Mouse (Mus musculus): ENCODE data around the gene 9030025P20Rik.
"Not testable (repeated sequence)": the region's sequence is repeated elsewhere in the genome, so short reads cannot be mapped to it uniquely, and the experiment has no call there.

The 9030025P20Rik gene

DNA sequence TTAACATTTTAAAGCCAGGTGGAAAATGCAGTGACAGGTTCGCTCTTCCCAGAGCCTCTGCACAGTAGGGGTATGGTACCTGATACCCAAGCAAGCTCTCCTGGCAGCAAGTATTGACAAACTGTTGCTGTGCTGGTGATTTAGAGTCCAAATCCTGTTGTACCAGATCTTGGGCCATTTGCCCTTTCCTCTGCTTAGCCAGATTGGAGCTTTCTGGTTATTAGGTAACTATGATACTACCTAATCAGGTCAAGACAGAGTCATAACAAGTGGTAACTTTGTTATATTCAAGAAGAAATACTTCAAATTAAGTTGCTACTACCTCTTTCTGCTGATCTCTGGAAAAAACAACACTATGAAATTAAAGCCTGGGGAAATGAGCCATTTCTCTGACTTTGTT is 33.7 kb upstream of the 9030025P20Rik start:
- Histone ChIP-seq H3K36me3 (ENCODE audit: insufficient read depth, low read length) (peaks cover 50% of the 10 kb centered on the region), H3K9me3 (ENCODE audit: low read length) (no peaks in the 10 kb centered on the region), H3K4me3 (replicated peaks; ENCODE audit: low read length) (peak overlapping the region; percentile 97), H3K27me3 (ENCODE audit: insufficient read depth, low read length) (no peaks in the 10 kb centered on the region), H3K4me1 (replicated peaks; ENCODE audit: low read depth, low read length) (peaks cover 35% of the 10 kb centered on the region)
- TF ChIP-seq NANOG (IDR thresholded peaks at IDR 0.05; ENCODE audit: borderline replicate concordance, low read length) = no peak

DNA sequence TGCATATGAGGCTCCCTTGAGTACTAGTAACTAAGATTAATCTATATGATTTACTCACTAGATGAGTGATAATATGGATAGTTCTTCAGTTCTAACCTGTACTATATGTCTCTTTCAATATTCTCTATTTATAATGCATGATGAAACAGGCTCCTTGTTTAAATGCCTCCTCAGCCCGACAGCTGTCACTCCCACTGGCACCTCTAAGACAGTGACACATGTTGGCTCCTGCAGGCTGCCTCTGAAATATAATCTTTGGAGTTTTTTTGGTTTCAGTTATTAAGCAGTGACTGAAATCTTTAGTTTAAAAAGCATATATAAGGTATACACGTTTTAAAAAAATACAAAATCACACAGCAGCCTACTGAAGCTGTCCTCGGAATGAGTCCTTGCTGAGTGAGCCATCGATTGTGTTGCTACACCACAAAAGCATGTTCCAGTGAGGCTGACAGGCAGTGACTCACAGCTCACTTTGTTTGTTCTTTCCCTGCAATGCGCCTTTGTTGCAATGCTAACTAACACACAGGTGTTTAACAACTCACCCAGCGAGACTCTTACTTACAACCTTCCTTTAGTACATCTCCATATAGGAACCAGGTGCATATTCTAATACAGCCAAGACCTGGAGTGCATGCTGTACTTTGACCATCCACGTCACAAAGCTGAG is 29.0 kb upstream of the 9030025P20Rik start:
- Histone ChIP-seq H3K9me3 (ENCODE audit: low read length) (no peaks in the 10 kb centered on the region), H3K27me3 (ENCODE audit: insufficient read depth, low read length) (no peaks in the 10 kb centered on the region), H3K4me1 (replicated peaks; ENCODE audit: low read depth, low read length) (peaks cover 33% of the 10 kb centered on the region), H3K36me3 (ENCODE audit: insufficient read depth, low read length) (peaks cover 90% of the 10 kb centered on the region), H3K4me3 (replicated peaks; ENCODE audit: low read length) (no peak overlapping the region)
- no peak for TF ChIP-seq NANOG (IDR thresholded peaks at IDR 0.05; ENCODE audit: borderline replicate concordance, low read length)
- no peak for TF ChIP-seq CTCF (conservative IDR thresholded peaks at IDR 0.05; ENCODE audit: low read length)
- no peak for TF ChIP-seq POU5F1 (IDR thresholded peaks at IDR 0.05; ENCODE audit: borderline replicate concordance, low read length)

DNA sequence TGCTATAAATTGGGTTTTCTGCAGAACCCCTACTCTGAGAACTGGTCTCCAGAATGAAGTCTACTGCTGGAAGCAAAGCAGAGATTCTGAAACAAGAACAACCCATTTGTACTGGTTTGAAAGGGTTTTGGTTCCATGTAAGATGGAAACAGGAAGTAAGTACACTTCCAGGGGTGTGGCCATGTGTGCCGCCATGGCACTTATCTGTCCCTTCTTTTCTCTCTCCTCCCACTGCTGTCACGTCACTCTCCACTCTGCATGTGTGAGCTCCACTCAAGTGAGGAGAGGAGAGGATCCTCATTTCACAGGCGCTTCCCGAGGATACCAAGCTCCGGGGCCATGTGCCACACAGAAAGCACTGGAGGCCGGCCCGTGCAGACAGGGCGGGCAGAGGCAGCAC is 24.8 kb upstream of the 9030025P20Rik start:
- Histone ChIP-seq H3K9me3 (ENCODE audit: low read length) (no peaks in the 10 kb centered on the region), H3K4me1 (replicated peaks; ENCODE audit: low read depth, low read length) (peaks cover 14% of the 10 kb centered on the region), H3K36me3 (ENCODE audit: insufficient read depth, low read length) (peaks cover 82% of the 10 kb centered on the region), H3K4me3 (replicated peaks; ENCODE audit: low read length) (no peak overlapping the region), H3K27me3 (ENCODE audit: insufficient read depth, low read length) (no peaks in the 10 kb centered on the region)
- no peak for TF ChIP-seq CTCF (conservative IDR thresholded peaks at IDR 0.05; ENCODE audit: low read length)
- TF ChIP-seq NANOG (IDR thresholded peaks at IDR 0.05; ENCODE audit: borderline replicate concordance, low read length) = no peak
- TF ChIP-seq POU5F1 (IDR thresholded peaks at IDR 0.05; ENCODE audit: borderline replicate concordance, low read length) = no peak

DNA sequence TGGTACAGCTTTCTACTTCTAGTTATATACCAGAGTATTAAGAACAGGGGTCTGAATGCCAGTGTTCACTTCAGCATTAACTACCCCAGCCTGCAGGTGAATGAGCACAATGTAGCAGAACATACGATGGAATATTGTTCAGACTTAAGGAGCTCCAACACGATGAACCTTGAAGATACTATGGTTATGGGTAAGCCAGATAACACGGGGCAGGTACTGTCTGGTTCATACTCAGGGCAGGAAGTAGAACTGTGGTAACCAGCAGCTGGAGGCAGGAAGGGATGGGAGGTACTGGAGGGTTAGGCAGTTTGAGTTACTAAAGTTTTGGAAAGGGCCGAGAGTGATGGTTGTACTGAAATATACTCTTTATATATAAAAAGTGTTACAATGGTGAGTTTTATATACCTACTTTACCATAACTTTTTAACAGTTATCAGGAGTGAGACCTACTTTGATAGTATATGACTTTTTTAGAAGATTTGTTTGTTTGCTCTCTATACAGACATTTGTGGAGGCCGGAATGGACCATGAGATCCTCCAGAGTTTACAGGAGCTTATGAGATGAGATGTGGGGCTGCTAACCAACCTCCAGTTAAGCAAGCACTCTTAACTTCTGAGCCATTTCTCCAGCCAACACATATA is 19.5 kb upstream of the 9030025P20Rik start:
- TF ChIP-seq CTCF (conservative IDR thresholded peaks at IDR 0.05; ENCODE audit: low read length) (no peak), NANOG (IDR thresholded peaks at IDR 0.05; ENCODE audit: borderline replicate concordance, low read length) (no peak), POU5F1 (IDR thresholded peaks at IDR 0.05; ENCODE audit: borderline replicate concordance, low read length) (no peak)
- H3K36me3 ChIP-seq (ENCODE audit: insufficient read depth, low read length) = peaks cover 40% of the 10 kb centered on the region
- H3K4me1 ChIP-seq (replicated peaks; ENCODE audit: low read depth, low read length) = peaks cover 15% of the 10 kb centered on the region
- H3K27me3 ChIP-seq (ENCODE audit: insufficient read depth, low read length) = no peaks in the 10 kb centered on the region
- no peak overlapping the region for H3K4me3 ChIP-seq (replicated peaks; ENCODE audit: low read length)
- H3K9me3 ChIP-seq (ENCODE audit: low read length) = no peaks in the 10 kb centered on the region

DNA sequence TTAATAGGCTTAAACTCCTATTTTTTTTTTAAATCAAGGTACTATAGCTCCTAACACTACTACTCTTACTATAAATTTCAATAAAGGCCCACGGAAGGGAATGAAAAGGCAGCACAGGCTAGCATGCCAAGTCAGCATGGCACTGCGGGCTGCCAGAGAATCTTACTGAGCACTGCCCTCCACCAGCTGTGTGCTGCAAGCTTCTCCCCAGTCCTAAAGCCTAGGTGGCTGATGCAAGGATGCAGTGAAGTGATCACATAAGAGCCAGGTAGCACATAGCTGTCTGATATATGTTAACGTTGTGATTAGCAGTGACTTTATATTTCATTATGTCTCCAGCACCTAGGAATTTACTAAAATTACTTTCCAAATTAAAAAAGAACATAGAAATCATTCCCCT is 18.3 kb upstream of the 9030025P20Rik start:
- peak overlapping the region; percentile 87 for H3K4me3 ChIP-seq (replicated peaks; ENCODE audit: low read length)
- peaks cover 10% of the 10 kb centered on the region for H3K4me1 ChIP-seq (replicated peaks; ENCODE audit: low read depth, low read length)
- H3K9me3 ChIP-seq (ENCODE audit: low read length) = no peaks in the 10 kb centered on the region
- TF ChIP-seq CTCF (conservative IDR thresholded peaks at IDR 0.05; ENCODE audit: low read length) (no peak), NANOG (IDR thresholded peaks at IDR 0.05; ENCODE audit: borderline replicate concordance, low read length) (no peak), POU5F1 (IDR thresholded peaks at IDR 0.05; ENCODE audit: borderline replicate concordance, low read length) (no peak)
- H3K27me3 ChIP-seq (ENCODE audit: insufficient read depth, low read length) = no peaks in the 10 kb centered on the region
- peaks cover 29% of the 10 kb centered on the region for H3K36me3 ChIP-seq (ENCODE audit: insufficient read depth, low read length)

DNA sequence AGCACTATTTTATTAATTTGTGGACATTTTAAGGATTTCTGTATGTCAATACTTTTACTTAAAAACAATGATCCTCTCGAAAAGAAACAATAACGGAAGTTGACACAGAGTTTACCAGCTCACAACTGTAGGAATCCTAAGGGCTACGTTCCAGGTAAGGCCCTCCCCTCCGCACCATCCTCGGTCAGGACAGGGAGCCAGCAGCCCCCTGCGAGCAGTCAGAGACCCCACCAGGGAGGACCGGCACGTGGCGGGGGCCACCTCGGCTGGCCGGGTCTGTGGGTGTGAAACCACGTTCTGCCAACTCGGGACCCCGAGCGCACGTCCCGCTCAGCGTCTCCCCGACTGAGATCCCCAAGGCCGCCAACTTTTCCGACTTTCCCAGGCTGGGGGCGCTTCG is 17.7 kb upstream of the 9030025P20Rik start:
- Histone ChIP-seq H3K9me3 (ENCODE audit: low read length) (no peaks in the 10 kb centered on the region), H3K27me3 (ENCODE audit: insufficient read depth, low read length) (no peaks in the 10 kb centered on the region), H3K36me3 (ENCODE audit: insufficient read depth, low read length) (peaks cover 29% of the 10 kb centered on the region), H3K4me1 (replicated peaks; ENCODE audit: low read depth, low read length) (peaks cover 10% of the 10 kb centered on the region), H3K4me3 (replicated peaks; ENCODE audit: low read length) (peak overlapping the region; percentile 87)
- no peak for TF ChIP-seq POU5F1 (IDR thresholded peaks at IDR 0.05; ENCODE audit: borderline replicate concordance, low read length)
- no peak for TF ChIP-seq NANOG (IDR thresholded peaks at IDR 0.05; ENCODE audit: borderline replicate concordance, low read length)
- TF ChIP-seq CTCF (conservative IDR thresholded peaks at IDR 0.05; ENCODE audit: low read length) = no peak

DNA sequence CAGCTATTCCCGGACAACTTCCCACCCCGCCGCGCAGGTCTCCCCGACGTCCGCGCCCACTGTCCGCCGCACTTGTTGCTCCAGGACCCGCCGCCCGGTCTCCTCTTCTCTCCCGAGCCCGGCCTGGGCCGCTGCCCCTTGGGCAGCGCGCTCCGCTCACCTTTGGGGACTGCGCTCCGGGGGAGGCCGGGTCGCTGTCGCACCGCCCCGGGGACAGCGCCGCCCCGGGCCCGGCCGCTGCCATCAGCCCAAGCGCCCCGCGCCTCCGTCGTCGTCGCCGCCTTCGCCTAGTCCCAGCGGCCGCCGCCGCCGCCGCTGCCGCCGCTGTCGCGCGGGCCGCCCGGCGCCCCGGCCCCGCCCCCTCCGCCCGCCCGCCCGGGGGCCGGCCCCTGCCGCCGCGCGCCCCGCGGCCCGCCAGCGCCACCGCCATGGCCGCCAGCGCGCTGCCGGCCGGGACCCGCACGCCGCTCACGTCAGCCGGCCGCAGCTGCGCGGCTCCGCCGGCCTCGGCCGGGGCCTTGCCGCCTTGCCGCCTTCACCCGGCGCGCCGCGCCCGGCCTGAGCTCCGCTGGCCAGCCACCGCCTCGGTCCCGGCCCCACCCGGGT is 17.2 kb upstream of the 9030025P20Rik start, which contains the start of gene Phf10:
Gene Phf10 (minus strand): TSS at position 323 of the 606 bp plus-strand sequence.
- H3K4me3 ChIP-seq (replicated peaks; ENCODE audit: low read length) = peak within 1 kb of the TSS; percentile 87
- not testable (repeated sequence) for H3K27me3 ChIP-seq (ENCODE audit: insufficient read depth, low read length); H3K9me3 ChIP-seq (ENCODE audit: low read length)
- peaks cover 10% of the 10 kb centered on the region for H3K4me1 ChIP-seq (replicated peaks; ENCODE audit: low read depth, low read length)
- peaks cover 29% of the 10 kb centered on the region for H3K36me3 ChIP-seq (ENCODE audit: insufficient read depth, low read length)

DNA sequence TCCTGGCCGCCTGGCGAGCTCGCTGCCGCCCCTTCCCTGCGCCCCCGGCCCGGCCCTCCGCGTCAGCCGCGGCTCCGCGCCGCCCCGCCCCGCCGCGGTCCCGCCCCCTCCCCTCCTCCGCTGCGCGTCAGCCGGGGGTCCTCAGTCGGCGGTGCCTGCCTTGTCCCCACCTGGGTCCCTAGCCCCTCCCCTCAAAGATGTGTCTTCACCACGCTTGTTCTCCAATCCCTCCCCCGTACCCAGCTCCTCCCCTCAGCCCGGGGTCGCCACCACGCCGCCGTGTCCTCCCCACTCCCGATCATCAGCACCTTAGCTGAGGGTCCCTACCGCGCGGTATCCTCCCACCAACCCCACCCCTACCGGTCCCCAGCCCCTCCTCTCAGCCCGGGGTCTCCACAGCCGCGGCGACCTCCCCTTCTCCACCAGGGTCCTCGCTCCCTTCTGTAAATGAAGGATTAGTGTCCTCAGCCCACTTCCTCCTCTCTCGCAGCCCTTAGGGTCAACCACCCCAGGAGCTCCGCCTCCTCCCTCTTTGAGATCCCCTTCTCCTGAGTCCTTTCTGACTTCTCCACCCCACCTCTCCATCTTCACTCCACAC is 16.6 kb upstream of the 9030025P20Rik start:
- peaks cover 23% of the 10 kb centered on the region for H3K36me3 ChIP-seq (ENCODE audit: insufficient read depth, low read length)
- H3K9me3 ChIP-seq (ENCODE audit: low read length); H3K4me3 ChIP-seq (replicated peaks; ENCODE audit: low read length); H3K27me3 ChIP-seq (ENCODE audit: insufficient read depth, low read length): not testable (repeated sequence)
- H3K4me1 ChIP-seq (replicated peaks; ENCODE audit: low read depth, low read length) = peaks cover 10% of the 10 kb centered on the region

DNA sequence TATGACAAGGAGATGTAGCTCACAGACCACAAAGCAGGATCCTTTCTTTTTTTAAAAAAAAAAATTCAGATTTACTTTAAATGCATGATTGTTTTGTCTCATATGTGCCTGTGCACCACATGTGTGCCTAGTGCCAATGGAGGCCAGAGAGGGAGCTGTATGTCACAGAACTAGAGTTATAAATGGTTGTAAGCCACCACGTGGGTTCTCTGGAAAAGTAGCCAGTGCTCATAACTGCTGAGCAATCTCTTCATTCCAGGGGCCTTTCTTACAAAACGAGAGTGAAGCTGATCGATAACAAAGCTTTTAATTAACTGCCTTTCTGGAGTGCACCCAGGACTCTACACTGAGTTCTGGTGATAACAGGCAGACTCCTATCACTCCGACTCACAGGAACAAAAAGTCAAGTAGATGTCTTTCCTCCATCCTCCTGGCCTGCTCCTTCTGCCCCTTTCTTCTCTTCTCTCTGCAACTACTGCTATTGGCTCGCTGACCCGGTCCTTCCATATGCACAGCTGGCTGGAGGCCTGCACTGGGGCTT is 9.8 kb upstream of the 9030025P20Rik start:
- H3K27me3 ChIP-seq (ENCODE audit: insufficient read depth, low read length); H3K4me1 ChIP-seq (replicated peaks; ENCODE audit: low read depth, low read length); H3K36me3 ChIP-seq (ENCODE audit: insufficient read depth, low read length); H3K9me3 ChIP-seq (ENCODE audit: low read length); H3K4me3 ChIP-seq (replicated peaks; ENCODE audit: low read length): not testable (repeated sequence)

DNA sequence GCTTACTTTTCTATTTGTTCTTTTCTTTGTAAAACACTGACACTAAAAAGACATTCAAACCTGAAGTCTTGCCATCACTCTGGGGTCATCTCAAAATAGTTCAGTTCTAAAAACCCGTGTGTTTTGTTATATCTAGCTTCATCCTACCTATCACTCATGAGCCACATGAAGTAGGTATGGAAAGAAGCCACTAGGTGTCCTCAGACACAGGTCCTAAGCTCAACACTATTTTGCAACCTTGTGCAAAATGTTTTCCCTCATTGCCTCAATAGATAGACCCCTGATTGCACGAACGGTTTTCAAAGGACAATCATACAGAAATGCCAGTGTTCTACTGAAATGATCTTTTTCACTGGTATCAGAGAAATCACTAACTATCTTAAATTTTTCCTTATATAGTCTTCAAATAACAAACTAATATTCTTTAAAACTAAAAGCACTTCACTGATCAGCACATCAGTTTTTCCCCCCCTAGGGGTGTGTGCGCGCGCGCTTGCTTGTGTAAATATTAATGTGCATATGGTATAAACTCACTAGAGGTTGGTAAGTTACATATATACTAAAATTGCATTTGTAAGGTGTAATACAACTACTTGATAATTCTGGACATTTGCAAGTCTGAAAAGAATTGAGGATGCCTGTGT is 428 bp upstream of the 9030025P20Rik start:
- not testable (repeated sequence) for H3K9me3 ChIP-seq (ENCODE audit: low read length); H3K27me3 ChIP-seq (ENCODE audit: insufficient read depth, low read length); H3K4me1 ChIP-seq (replicated peaks; ENCODE audit: low read depth, low read length); H3K36me3 ChIP-seq (ENCODE audit: insufficient read depth, low read length)
- peak overlapping the region; percentile 74 for H3K4me3 ChIP-seq (replicated peaks; ENCODE audit: low read length)

DNA sequence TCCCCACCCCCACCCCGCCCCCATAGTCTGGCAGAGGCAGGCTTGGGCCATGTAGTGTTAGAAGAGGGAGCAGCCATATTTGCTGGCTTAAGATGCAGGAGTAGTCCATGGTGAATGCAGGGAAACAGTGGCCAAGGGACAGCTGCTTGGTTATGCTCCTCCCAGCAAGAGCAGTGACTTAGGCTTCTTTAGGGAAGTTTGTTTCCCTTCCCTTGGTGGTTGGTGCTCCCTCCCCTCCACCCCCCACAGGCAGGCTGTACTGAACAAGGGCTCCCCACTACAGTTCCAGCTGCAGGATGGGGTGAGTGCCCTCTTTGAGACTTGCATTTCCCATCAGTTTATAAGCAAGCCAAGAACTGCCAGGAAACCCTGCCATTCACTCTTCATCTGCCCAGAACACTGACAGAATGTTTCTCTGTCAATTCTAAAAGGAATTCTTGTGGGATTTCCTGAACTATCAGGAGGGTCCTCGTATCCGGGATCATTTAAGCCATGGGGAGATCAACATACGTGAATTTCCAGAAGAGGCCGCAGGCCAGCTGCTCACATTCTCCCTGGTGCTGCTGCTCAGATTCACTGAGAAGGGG is 11.9 kb downstream of the 9030025P20Rik start:
- not testable (repeated sequence) for H3K9me3 ChIP-seq (ENCODE audit: low read length); H3K27me3 ChIP-seq (ENCODE audit: insufficient read depth, low read length); H3K36me3 ChIP-seq (ENCODE audit: insufficient read depth, low read length); H3K4me1 ChIP-seq (replicated peaks; ENCODE audit: low read depth, low read length)
- H3K4me3 ChIP-seq (replicated peaks; ENCODE audit: low read length) = peak overlapping the region; percentile 51

Data from E14TG2a.4 (cell line).